Mouse (Mus musculus): ENCODE results near the gene Arhgap32.

DNA sequence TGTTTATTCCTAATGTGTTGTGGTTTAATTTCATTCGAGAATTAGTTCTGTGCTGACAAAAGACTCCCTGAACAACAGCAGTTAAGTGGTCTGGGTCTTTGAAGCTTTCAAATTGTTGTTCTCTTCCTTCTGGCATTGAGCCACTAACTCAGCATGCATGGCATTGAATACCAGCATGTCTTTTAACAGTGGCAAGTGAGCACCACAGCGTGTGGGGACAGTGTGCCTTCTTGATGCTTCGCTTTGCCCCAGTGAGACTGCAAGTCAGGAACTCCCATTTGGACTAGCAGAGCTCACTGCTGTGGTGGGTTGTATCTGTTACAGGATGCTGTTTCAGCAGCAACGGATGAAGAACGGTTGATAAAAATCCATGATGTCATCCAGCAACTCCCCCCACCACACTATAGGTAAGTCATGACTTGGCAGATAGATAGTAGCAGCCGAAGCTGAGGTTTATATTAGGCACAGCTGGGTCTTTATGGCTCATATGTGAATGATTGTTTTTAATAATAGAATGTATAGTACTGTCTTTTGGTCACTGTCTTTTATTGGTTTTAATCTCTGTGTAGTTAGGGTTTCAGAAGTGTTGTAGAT lies 130.3 kb downstream of the Arhgap32 start:
- TF ChIP-seq CTCF (IDR thresholded peaks at IDR 0.05; ENCODE audit: extremely low read depth, insufficient read depth, insufficient read length, insufficient replicate concordance) (no peak), POLR2A (IDR thresholded peaks at IDR 0.05; ENCODE audit: low read depth, low read length) (no peak)
